Mouse (Mus musculus) retina, adult 2 months (tissue): ENCODE data around the gene Hinfp.
A peak's percentile ranks its signal among the peaks of the same experiment; 100 is the strongest.
"Not testable (repeated sequence)": the region's sequence is repeated elsewhere in the genome, so short reads cannot be mapped to it uniquely, and the experiment has no call there.

Source experiments
- DNase-seq: peaks from one replicate; pipeline ENCODE4 v3.0.0-alpha.2; 2012; ENCODE audit warnings: low read depth, low spot score

Gene Hinfp

GRCm38 (mm10) chr9:44332918-44333638 lies 27.6 kb upstream of the Hinfp start:
- no peak for DNase-seq

GRCm38 (mm10) chr9:44330736-44331135 lies 25.3 kb upstream of the Hinfp start:
- DNase-seq = no peak

GRCm38 (mm10) chr9:44327926-44328325 lies 22.5 kb upstream of the Hinfp start:
- DNase-seq = no peak

- DNase-seq = no peak
Measured at GRCm38 (mm10) chr9:44327064-44327711, 21.7 kb upstream of the Hinfp start.

- peak; percentile 79 for DNase-seq
Measured at GRCm38 (mm10) chr9:44326371-44327063, 21.0 kb upstream of the Hinfp start.

- no peak for DNase-seq
Measured at GRCm38 (mm10) chr9:44325768-44326370, 20.4 kb upstream of the Hinfp start, which contains the start of gene Dpagt1. Gene Dpagt1, plus strand, starts transcription at chr9:44326019.

- DNase-seq = not testable (repeated sequence)
Measured at GRCm38 (mm10) chr9:44325032-44325767, 19.7 kb upstream of the Hinfp start.

GRCm38 (mm10) chr9:44324147-44324546 lies 18.7 kb upstream of the Hinfp start:
- DNase-seq = no peak

GRCm38 (mm10) chr9:44323656-44324055 lies 18.2 kb upstream of the Hinfp start:
- not testable (repeated sequence) for DNase-seq

GRCm38 (mm10) chr9:44320799-44321133 lies 15.3 kb upstream of the Hinfp start:
- DNase-seq = no peak

- DNase-seq = peak; percentile 91
Measured at GRCm38 (mm10) chr9:44319887-44320798, 14.7 kb upstream of the Hinfp start, which contains the start of gene C2cd2l. Gene C2cd2l, minus strand, starts transcription at chr9:44320285.

- DNase-seq = no peak
Measured at GRCm38 (mm10) chr9:44319105-44319886, 13.8 kb upstream of the Hinfp start.

- DNase-seq = no peak
Measured at GRCm38 (mm10) chr9:44318826-44319095, 13.3 kb upstream of the Hinfp start.

GRCm38 (mm10) chr9:44318076-44318825 lies 12.8 kb upstream of the Hinfp start:
- DNase-seq = peak; percentile 76

- DNase-seq = no peak
Measured at GRCm38 (mm10) chr9:44317452-44317851, 12.0 kb upstream of the Hinfp start.

GRCm38 (mm10) chr9:44314910-44315309 lies 9.4 kb upstream of the Hinfp start:
- DNase-seq = no peak

GRCm38 (mm10) chr9:44314257-44314547 lies 8.7 kb upstream of the Hinfp start:
- DNase-seq = peak; percentile 78

- DNase-seq = no peak
Measured at GRCm38 (mm10) chr9:44313476-44314256, 8.2 kb upstream of the Hinfp start.
